Mouse (Mus musculus) embryo, embryonic 9.5 days (tissue): ENCODE results near the gene Timm10.
"Not testable (repeated sequence)": the region's sequence is repeated elsewhere in the genome, so short reads cannot be mapped to it uniquely, and the experiment has no call there.

Experiments
- DNase-seq: peaks from one replicate; pipeline ENCODE4 v3.0.0-alpha.2; 2017; ENCODE audit errors: extremely low spot score

The Timm10 gene

DNA sequence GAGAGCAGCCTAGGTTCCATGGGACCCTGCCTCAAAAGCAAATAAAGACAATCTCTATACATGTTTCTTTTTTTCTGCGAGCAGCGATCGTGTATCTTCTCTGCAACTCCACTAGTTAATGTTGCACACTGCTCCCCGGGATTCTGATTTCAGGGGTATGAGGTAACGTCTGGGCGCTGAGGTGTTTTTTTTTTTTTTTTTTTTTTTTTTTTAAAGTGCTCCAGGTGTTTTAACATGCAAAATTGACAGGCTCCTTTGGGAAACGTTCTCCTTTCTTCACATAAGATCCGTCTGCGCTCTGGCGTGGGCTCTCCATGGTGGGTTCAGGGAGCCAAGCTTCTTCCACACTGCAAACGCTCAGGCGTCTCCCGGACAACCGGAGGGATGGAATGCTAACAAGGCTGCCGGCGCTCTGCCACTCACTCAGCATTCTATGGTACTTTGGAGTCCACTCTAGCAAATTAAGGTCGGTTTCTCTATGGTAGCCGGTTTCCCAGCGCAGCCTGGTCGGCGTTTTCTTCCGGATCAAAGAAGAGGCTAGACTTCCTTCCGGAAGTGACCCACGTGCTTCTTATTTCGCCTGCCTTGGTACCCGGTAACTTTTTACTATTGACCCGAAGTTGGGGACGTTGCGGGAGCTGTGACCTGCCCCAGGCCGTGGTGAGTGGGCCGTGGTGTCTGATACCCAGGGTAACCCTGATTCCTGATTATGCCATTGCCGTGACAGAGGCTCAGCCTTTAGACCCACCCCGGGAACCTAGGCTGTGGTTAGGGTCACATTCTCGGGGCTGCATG, at the start of gene Timm10:
Gene Timm10, plus strand, starts transcription at position 510 of the 795 bp plus-strand sequence.
- DNase-seq, result peak; percentile 93

DNA sequence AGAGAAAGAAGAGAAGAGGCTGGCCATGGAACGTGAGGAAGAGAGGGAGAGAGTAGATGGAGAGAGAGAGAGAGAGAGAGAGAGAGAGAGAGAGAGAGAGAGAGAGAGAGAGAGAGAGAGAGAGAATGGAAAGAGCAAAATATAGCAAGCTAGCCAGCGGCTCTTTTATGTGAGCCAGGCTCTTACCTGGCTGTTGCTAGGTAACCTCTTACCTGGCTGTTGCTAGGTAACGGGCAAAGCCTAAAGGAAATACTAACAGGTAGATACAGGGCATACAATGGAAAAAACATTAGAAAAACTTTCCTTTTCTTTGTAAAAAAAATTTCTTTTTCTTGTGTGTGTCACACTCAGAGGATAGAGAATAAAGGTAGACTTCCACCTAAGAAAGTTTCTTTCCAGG, 49.1 kb upstream of the Timm10 start:
- DNase-seq, result no peak

DNA sequence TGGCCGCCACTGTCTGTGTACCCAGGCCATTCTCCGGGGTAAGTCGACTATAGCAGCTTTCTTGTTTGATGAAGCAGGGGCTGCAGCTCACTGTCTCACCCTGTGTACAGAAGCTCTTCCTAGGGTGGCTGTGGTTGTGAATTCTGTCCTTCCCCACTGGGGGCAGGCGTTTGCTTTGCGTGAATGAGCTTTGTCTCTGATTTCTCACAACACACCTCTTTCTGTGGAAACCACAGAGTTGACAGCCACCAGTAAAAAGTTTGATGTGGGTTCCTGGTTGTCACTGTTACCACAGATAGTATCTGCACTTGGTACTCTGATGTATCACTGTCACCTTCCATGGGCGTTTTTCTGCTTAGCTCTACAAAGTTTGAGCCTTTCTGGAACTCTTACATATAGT, 47.6 kb upstream of the Timm10 start:
- no peak for DNase-seq

DNA sequence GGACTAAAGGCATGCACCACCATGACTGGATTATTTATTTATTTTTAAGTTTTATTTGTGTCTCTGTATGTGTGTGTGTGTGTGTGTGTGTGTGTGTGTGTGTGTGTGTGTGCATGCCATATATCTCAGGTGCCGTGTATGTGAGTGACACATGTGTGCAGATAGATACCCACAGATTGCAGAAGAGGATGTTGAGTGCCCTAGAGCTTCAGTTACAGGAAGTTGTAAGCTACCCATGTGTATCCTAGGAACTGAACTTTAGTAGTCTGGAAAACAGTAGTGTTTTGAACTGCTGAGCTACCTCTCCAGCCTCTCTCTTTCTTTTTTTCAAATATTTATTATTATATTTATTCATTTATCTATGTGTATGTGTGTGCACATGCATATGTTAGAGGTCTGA, 43.5 kb upstream of the Timm10 start:
- no peak for DNase-seq

DNA sequence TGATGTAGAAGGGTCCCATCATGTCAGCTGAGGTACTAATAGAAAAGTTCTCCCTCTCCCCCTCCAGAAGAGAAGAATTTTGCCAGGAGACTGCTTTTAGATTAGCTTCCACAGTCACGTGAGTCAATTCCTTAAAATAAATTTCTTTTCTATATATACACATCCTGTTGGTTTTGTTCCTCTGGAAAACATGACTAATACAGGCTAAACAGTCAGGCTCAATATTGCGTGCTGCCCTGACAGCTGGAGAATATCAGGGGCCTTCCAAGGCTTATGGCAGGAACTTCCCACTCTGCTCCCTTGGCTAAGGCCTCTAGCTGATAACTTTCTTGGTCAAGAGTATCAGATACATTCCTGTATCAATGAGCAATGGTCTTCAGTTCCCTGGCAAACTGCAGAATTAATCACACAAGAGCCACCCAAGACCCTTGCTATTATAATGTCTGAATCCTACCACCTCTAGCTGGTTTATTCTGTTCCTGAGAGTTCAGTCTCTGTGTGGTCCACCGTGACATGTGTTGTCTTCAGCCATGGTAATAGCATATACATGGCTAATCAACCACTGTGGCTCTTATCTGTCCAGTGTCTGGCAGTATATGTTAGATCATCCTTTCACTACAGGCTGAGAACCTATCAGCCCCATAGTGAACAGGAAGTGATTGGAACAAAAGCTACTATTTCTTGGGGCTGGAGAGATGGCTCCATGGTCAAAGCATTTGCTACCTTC, 42.8 kb upstream of the Timm10 start:
- no peak for DNase-seq

DNA sequence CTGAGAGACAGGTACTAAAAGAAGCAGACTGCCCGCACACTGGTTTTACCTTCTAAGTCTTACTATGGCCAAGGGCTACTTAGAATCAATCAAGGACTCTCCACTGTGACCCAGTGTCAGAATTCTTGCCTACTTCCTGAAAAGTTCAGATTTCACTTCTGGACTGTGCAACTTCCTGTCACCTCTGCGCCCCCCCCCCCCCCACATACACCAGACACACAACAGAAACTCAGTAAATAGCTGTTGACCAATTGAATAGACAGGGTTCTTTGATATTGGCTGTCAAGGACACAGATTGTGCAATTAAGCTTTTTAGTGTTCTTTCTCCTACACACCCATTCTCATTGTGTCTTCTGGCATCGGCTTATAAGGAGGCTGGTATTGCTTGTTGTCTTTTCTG, 38.5 kb upstream of the Timm10 start:
- no peak for DNase-seq

DNA sequence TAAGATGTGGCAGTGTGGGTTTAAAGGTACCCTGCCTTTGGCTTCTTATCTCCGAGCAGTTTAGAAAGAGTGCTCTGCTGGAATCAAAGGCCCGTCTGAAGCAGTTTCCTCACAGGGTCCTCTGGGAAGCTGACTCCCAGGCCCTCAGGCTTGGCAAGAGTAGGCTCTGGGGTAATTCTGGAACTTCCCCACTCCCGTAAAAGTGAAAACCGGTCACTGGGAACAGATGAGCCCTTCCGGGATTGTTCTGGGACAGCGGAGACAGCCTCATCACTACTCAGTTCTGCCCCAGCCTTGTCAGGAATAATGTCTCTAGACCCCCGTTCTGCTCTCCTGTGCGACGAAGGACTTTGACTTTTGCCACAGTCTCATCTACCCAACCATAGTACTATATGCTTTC, 36.4 kb upstream of the Timm10 start:
- no peak for DNase-seq

DNA sequence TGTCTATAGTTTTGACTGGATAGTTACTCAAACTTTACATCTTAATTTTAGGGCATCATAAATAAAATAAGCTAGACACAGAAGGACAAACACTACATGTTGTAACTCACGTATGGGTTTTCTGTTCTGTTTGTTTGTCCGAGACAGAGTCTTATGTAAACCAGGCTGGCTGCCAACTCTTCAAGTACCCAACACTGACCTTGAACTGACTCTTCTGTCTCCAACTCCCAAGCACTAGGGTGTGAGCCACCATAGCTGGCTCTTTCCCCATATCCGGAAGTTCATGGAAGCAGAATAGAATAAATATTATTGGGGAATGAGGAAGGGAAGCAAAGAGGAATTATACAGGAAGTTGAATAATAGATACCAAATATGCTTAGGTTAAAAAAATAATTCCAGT, 34.3 kb upstream of the Timm10 start:
- no peak for DNase-seq

DNA sequence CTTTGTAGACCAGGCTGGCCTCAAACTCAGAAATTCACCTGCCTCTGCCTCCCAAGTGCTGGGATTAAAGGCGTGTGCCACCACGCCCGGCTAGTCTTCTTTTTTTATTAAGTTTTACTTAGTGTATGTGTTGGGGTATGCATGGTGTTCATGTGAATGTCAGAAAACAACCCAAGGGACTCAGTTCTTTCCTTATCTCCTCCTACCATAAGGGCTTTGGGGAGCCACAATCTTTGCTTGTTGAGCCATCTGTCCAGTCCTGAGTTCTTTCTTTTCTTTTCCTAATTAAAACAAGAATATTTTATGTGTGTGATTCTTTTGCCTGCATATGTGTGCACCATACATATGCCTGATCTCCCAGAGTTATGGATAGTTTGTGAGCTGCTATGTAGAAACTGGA, 33.6 kb upstream of the Timm10 start:
- no peak for DNase-seq

DNA sequence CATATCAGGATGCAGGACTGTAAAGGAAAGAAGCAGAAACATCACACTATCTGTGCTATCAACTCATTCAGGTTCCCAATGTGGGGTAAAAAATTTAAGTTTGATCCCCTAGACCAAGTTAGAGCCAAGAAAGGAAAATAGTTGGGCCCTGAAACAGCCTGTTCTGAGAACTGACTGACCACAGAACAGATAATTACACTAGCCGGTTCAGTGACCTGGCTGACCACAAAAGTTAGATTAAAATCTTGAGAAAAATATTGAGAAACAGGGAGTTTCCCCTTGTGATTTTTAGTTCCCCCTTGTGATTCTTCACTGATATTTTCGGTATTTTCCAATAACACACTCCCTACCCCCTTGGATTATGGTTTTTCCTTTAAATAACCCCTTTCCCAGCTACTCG, 32.9 kb upstream of the Timm10 start:
- DNase-seq, result no peak

DNA sequence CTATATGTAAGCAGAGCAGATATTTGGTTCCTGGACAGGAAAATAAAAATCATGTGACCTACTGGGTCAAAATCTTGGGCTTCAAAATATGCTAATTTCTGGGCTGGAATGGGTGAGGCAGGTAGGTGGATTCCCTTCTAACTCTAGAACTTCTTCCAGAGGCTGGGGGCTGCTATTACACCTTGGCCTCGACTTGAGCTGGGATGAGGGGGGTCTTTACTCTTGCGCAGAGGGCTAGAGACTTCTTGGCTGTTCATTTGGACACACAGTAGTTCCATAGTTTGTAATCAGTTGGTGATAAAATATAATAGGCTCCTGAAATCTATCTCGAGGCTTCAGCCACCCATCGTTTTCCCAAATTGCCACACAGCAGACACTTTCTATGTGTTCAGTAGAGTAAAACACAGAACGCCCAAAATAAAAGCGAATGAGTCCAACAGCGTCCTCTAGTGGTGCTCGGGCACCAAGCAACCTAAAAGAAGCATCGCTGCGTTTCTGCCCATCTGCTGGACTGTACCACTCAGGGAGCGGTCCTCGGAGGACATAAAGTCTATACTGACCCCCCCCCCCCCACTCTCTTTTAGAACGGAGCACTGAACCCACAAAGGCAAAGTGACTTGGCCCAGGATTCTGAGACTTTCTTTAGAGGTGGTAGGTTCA, 28.8 kb upstream of the Timm10 start:
- DNase-seq, result peak; percentile 84

DNA sequence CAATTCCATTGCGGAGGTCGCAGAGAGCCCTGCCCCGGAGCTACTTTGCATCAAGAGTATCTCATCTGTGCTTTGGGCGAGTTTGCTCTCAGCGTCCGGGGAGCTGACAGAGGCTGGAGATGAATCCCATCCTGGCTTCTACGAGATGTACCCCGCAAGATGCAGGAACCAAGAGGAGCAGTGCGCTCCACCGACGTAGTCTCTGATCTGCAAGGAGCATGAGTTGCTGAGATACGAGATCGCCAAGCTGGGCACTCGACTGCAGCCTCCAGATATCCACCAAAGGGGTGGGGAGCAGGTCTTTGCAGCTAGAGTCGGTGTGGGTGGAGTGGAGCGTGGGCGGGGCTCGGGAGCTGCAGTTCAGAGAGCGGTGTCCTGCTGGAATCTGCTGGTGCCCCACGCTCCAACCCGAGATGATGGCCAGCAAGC, 28.3 kb upstream of the Timm10 start, which contains the start of gene Ube2l6:
Gene Ube2l6, plus strand, starts transcription at position 336 of the 429 bp plus-strand sequence.
- DNase-seq, result peak; percentile 72

DNA sequence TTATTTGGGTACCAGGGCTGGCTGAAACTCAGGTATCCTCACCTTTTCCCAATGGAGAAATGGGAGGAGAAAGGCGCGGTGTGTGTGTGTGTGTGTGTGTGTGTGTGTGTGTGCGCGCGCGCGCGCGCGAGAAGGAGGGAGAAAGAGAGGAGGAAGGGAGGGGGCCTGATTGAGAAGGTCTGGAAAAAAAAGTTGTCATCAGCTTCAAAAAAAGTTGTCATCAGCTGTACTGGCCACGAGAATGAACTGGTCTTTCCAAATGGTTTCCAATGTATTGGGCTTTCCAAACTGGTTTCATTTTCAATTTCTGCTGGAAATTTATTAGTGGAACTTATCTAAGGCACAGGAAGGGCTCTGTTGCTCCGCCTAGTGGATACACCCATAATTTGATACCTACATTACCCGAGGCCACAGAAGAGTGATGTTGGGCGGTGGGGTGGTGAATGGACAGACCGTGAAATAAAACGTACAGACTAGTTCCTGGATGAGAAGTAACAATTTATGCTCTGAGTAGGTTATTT, 27.7 kb upstream of the Timm10 start:
- DNase-seq, result peak; percentile 73

DNA sequence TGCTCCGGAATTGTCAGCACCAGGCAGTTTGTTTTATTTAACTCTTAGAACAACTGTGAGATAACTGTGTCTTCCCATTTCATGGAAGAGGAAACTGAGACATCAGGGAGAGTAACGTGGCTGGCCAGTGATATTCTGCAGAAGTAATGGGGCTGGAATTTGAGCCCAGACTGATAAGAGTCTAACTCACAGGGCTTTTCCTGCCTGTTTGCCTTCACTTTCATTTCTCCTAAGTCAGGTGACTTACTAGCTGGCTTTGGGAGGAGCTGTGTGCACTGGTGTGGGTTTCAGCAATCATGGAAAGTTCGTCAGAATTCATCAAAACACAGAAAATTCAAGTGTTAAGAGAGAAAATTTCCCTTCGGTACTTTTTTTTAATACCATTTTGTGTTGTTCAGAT, 26.5 kb upstream of the Timm10 start:
- DNase-seq, result no peak

DNA sequence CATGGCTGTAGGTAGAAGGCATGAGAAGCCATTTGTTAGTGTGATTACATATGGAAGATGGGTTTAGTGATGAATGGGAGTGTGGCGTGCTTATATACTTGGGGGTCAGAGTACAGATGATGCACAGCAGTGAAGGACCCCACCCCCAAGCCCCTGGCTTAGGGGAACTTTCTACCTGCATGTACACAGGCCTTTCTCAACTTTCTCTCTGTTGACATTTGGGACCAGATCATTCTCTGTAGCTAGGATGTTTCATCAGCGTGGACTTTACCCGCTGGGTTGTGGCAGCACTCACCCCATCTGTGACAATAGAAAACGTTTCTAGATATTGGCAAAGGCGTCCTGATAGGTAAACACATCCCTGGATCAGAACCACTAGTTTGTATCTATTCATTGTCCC, 25.6 kb upstream of the Timm10 start:
- not testable (repeated sequence) for DNase-seq

DNA sequence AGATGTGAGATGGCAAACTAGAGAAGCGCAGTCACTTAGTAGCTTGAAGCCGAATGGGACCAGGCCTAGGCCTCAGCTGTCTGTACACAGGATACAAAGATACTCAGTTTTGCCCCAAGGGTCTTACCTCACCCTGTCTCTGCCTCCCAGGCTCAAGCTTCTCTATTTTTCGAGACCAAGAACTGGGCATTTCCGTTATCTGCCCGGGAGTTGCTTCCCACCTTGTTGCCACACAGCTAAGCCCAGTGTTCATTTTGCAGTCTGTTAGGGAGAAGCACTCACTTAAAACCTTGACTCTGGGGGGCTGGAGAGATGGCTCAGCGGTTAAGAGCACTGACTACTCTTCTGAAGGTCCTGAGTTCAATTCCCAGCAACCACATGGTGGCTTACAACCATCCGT, 22.8 kb upstream of the Timm10 start:
- no peak for DNase-seq

DNA sequence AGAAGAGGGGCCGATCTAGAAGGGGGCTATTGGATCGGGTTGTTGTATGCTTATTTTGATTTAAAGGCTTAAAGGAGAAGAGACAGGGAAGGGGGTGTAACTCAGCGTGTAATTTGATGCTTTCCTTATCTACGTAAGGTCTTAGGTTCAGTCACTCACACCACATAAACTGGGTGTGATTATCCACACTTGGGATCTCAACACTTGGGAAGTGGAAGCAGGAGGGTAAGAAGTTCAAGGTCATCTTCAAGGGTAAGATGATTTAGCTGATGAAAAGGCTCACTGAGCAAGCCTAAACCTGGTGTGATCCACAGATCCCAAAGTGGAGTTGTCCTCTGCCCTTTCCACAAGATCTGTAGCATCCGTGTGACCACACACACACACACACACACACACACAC, 20.3 kb upstream of the Timm10 start:
- no peak for DNase-seq

DNA sequence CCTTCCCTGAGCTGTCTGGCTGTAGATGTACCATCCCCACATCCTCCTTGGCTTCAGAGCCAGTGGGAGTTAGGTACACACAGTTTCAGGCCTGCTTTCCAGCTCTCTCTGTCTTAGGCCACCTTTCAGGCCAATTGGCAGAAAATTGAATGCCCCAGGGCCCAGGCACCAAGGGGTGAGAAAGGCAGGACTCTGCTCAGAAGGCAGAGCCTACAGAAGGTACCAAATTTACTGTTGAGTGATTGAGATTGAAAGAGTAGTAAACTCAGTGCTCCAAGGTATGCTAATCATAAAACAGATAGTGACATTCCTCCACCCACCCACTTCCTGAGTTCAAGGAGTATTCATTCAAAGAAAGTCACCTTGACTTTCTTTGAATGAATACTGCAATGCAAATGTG, 17.5 kb upstream of the Timm10 start:
- DNase-seq, result no peak

DNA sequence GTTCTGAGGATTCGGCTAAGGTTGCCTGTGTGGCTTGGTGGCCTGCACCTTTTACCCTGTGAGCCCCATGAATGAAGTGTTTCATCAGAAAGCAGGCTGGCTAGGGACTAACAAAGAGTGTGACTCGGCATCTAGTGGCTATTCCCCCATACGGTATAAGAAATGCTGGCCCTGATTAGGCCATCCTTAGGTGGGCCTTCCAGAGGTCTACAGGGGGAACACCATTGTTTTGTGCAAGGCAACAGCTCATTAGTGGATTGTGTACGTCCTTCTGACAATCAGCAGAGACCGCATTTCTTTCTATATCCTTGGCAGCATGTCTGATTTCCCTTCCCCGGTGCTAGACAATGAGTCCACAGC, 16.3 kb upstream of the Timm10 start:
- DNase-seq, result no peak

DNA sequence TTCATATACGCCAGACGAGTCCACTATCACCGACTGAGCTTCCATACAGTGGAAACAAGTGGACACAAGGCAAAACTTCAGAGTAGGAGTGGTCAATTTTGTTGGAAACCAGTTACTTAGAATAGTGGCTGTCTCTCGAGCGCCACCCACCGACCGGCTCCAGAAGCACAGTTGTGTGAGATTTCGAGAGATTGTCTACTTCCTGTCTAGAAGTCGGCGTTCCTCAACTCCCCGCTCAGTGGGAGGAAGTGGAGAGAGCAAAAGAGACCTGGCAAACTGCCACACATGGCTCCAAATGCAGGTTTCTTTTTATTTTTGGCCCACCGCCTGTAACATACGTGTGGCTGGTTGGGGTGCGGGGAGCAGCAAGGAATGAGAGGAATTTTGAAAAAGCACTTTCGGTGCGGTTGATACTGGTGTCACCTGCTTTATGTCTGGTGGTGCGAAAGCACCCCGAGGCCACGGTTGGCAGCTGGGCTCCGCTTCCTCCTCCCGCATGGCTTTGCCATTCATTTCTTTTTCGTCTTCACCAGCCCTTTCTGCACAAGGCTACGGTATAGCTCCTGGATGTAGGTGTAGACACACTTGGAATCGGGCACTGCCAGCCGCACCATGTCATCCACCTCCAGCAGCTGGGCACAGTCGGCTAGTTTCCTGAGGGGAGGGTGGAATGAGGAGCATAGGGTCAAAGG, 15.8 kb upstream of the Timm10 start:
- DNase-seq, result peak; percentile 89

DNA sequence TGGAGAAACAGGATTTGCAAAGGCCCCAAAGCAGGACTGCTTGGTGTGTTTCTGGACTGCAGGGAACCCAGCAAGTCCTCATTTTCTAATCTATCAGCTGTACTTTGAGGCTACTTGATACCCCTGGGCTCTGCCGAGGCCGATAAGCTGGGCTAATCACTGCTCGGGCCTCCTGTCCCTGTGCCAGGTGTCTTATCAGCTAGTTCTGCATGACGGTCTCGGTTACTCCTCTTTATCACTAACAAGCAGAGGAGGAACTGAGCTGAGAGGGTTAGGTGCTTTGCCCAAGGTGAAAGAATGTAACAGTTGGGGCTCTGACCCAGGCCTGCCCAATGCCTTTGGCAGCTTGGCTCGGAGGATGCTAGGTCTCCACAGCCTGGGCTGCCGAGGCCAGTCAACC, 14.9 kb upstream of the Timm10 start:
- DNase-seq, result no peak

DNA sequence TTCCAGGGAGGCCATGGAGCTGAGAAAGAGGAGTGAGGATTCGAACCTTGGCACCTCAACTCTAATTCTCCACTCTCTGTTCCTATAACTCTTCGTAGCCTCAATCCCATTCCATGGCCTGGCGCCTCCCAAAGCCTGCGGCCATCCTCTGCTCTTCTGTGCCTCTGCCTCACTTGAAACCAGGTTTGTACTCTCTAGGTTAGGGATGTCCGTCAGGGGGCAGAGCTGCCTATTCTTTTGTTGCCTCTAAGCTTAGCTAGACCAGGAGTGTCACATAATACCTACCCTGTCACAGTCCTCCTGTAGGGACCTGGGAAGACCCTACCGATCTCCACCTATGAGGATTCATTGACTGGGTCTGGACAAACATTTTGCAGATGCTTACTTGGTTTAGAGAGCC, 14.1 kb upstream of the Timm10 start:
- DNase-seq, result no peak
